Mouse (Mus musculus) liver, adult 2 months (tissue): ENCODE data around the gene Tmc8. TPM values are rescaled to one million over a fixed set of nuclear protein-coding genes. Genes with fewer than 3 reads are reported as not detected.

Source experiments
- DNase-seq: peaks from one replicate; pipeline ENCODE4 v3.0.0-alpha.2; 2011; ENCODE audit warnings: low read depth, low spot score; ENCODE audit errors: extremely low read depth
- H3K27ac ChIP-seq: fragments of 200-500 bp; replicated peaks from 2 replicates; pipeline ENCODE4 v1.5.1; 2012; ENCODE audit warnings: low read depth, mild to moderate bottlenecking, control low read depth, inconsistent platforms, low read length; ENCODE audit not compliant: insufficient read depth
- H3K27me3 ChIP-seq: fragments of 200-500 bp; 2 replicates; pipeline ENCODE4 v1.6.1; 2012; ENCODE audit warnings: mild to moderate bottlenecking, moderate library complexity, low read length, inconsistent platforms; ENCODE audit not compliant: control insufficient read depth, insufficient read depth
- H3K36me3 ChIP-seq: fragments of 200-500 bp; 2 replicates; pipeline ENCODE4 v1.6.1; 2012; ENCODE audit warnings: low read length, inconsistent platforms; ENCODE audit not compliant: control insufficient read depth, insufficient read depth
- H3K4me1 ChIP-seq: fragments of 200-500 bp; 2 replicates; pipeline ENCODE4 v1.6.1; 2011; ENCODE audit warnings: low read length; ENCODE audit not compliant: control insufficient read depth, insufficient read depth
- H3K4me3 ChIP-seq: fragments of 200-500 bp; 2 replicates; pipeline ENCODE4 v1.5.1; 2011; ENCODE audit warnings: low read depth, mild to moderate bottlenecking, control low read depth, low read length, moderate library complexity; ENCODE audit not compliant: insufficient read depth
- H3K79me2 ChIP-seq: fragments of 200-500 bp; 2 replicates; pipeline ENCODE4 v1.6.1; 2012; ENCODE audit warnings: inconsistent platforms, mild to moderate bottlenecking, low read length, moderate library complexity; ENCODE audit not compliant: control insufficient read depth, insufficient read depth
- H3K9ac ChIP-seq: fragments of 200-500 bp; 2 replicates; pipeline ENCODE4 v1.6.1; 2012; ENCODE audit warnings: low read depth, mild to moderate bottlenecking, control low read depth, inconsistent platforms, low read length
- CTCF ChIP-seq: fragments of 200-500 bp; IDR thresholded peaks from 2 replicates; pipeline ENCODE4 v1.5.1; 2011; ENCODE audit warnings: low read depth, low read length, control low read depth
- POLR2A ChIP-seq: fragments of 200-500 bp; IDR thresholded peaks from 2 replicates; pipeline ENCODE4 v1.6.1; 2011; ENCODE audit warnings: low read length, control low read depth; ENCODE audit not compliant: insufficient read depth; ENCODE audit errors: extremely low read depth
- WGBS: fragments of 180-500 bp; shearing (Covaris S2); methylation state at CpG from one replicate; pipeline ENCODE4 v1.1.7; 2018; 5-methylcytosine and 5-hydroxymethylcytosine counted together
- polyA plus RNA-seq: library from polyadenylated mRNA; depleted of rRNA; stranded (reverse); fragments of >200 nt; gene quantifications from 2 replicates; pipeline ENCODE4 v1.2.3, GENCODE M21; 2012; rRNA removed
- total RNA-seq: library from RNA; depleted of rRNA; stranded (reverse); fragments of >200 nt; gene quantifications from 2 replicates; pipeline ENCODE4 v1.2.3, GENCODE M21; 2014; rRNA removed

The Tmc8 gene
- total and polyA plus RNA-seq, 2 experiments: 0.55 to 3.1 TPM

DNA sequence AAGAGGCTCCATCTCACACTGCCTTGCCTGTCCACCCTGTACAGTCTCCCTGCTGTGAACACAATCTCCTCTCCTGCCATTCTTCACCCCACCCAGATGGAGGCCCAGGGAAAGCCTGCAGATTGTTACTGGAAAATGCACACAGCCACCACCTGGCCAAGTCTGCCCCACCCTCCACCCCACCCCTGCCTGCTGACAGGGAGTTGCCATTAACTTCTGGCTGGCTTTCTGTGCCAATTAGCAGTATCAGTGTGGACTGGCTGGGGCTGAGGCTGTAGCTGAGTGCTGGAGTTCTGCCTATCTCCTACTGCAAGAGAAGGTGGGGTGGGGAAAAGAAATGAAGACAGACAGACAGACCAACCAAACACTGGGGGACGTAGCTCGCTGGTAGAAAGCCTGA lies 56.7 kb downstream of the Tmc8 start:
- no peaks in the 10 kb centered on the region for H3K27me3 ChIP-seq
- no peaks in the 10 kb centered on the region for H3K79me2 ChIP-seq
- TF ChIP-seq POLR2A (no peak), CTCF (no peak)
- 90% methylated on average over 2 of the region's 2 CpGs for WGBS
- H3K4me1 ChIP-seq: peaks cover 13% of the 10 kb centered on the region
- H3K9ac ChIP-seq: no peak overlapping the region
- H3K4me3 ChIP-seq: no peak overlapping the region
- no peak overlapping the region for H3K27ac ChIP-seq
- H3K36me3 ChIP-seq: no peaks in the 10 kb centered on the region
- DNase-seq: no peak

DNA sequence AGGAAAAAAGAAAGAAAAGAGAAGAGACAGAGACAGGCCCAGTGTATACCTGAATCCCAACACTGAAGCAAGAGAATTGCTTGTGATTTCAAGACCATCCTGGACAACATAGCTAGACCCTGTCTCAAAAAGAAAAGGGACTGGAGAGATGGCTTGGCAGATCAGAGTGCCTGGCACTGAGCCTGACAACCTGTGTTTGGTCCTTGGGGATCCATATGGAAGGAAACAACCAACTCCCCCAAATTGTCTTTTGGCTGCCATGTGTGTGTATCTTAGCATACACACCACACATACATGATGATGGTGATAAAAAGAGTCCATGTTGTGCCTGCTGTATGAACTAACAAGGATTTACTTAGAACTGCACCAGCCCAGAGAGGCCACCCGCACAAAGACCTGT lies 57.1 kb downstream of the Tmc8 start:
- 91% methylated on average over 1 of the region's 1 CpGs for WGBS
- no peak overlapping the region for H3K27ac ChIP-seq
- H3K4me1 ChIP-seq: peaks cover 9% of the 10 kb centered on the region

GRCm38 (mm10) chr11:117840910-117841309 lies 59.0 kb downstream of the Tmc8 start:
- Histone ChIP-seq H3K79me2 (no peaks in the 10 kb centered on the region), H3K4me3 (no peak overlapping the region), H3K36me3 (no peaks in the 10 kb centered on the region), H3K27ac (no peak overlapping the region), H3K27me3 (no peaks in the 10 kb centered on the region), H3K9ac (no peak overlapping the region), H3K4me1 (peaks cover 5% of the 10 kb centered on the region; the same call in 1 of the 2 replicates)
- WGBS: 74% methylated on average over 1 of the region's 1 CpGs
- no peak for DNase-seq
- TF ChIP-seq CTCF (no peak), POLR2A (no peak)

More for the DNA sequence above, 57.1 kb downstream of the Tmc8 start:
- Histone ChIP-seq H3K4me3 (no peak overlapping the region), H3K27me3 (no peaks in the 10 kb centered on the region), H3K79me2 (no peaks in the 10 kb centered on the region), H3K9ac (no peak overlapping the region), H3K36me3 (no peaks in the 10 kb centered on the region)
- no peak for DNase-seq
- TF ChIP-seq CTCF (no peak), POLR2A (no peak)

Other genes with a start within 250 kb of the Tmc8 start
- 6.3 and 8.3 TPM in 2 replicates for gene Tnrc6c, start 127.8 kb upstream of the Tmc8 start, total RNA-seq
- gene Tnrc6c, start 127.8 kb upstream of the Tmc8 start, polyA plus RNA-seq: 4.1 and 5.7 TPM in 2 replicates
- 5.3 and 8.8 TPM in 2 replicates for gene Tmc6, start 122 bp downstream of the Tmc8 start, total RNA-seq
- gene Tmc6, start 122 bp downstream of the Tmc8 start, polyA plus RNA-seq: 11.8 and 13.5 TPM in 2 replicates
- gene 6030468B19Rik, start 15.6 kb downstream of the Tmc8 start, total RNA-seq: not detected in 2 replicates
- not detected in 2 replicates for gene 6030468B19Rik, start 15.6 kb downstream of the Tmc8 start, polyA plus RNA-seq
- gene Gm20708, start 27.6 kb downstream of the Tmc8 start, total RNA-seq: 0.37 and 0.40 TPM in 2 replicates
- 0.21 and 0.40 TPM in 2 replicates for gene Gm20708, start 27.6 kb downstream of the Tmc8 start, polyA plus RNA-seq
- 37.9 and 54.2 TPM in 2 replicates for gene Syngr2, start 27.6 kb downstream of the Tmc8 start, total RNA-seq
- gene Syngr2, start 27.6 kb downstream of the Tmc8 start, polyA plus RNA-seq: 124 and 152 TPM in 2 replicates
- gene Afmid, start 43.8 kb downstream of the Tmc8 start, total RNA-seq: 119 and 136 TPM in 2 replicates
- gene Afmid, start 43.8 kb downstream of the Tmc8 start, polyA plus RNA-seq: 117 and 144 TPM in 2 replicates
- 56.9 and 65.1 TPM in 2 replicates for gene Tk1, start 44.0 kb downstream of the Tmc8 start, total RNA-seq
- 45.6 and 69.7 TPM in 2 replicates for gene Tk1, start 44.0 kb downstream of the Tmc8 start, polyA plus RNA-seq
- gene Birc5, start 67.2 kb downstream of the Tmc8 start, total RNA-seq: 0.65 and 2.0 TPM in 2 replicates
- 0.82 and 0.92 TPM in 2 replicates for gene Birc5, start 67.2 kb downstream of the Tmc8 start, polyA plus RNA-seq
- not detected in 2 replicates for gene Tmem235, start 78.7 kb downstream of the Tmc8 start, total RNA-seq
- not detected in 2 replicates for gene Tmem235, start 78.7 kb downstream of the Tmc8 start, polyA plus RNA-seq
- 6.1 and 7.4 TPM in 2 replicates for gene Tha1, start 91.4 kb downstream of the Tmc8 start, total RNA-seq
- gene Tha1, start 91.4 kb downstream of the Tmc8 start, polyA plus RNA-seq: 10.0 and 11.4 TPM in 2 replicates
- gene Socs3, start 188.0 kb downstream of the Tmc8 start, total RNA-seq: 2.0 and 2.4 TPM in 2 replicates
- 4.0 and 7.5 TPM in 2 replicates for gene Socs3, start 188.0 kb downstream of the Tmc8 start, polyA plus RNA-seq
- 4.7 and 5.0 TPM in 2 replicates for gene Pgs1, start 204.2 kb downstream of the Tmc8 start, total RNA-seq
- 17.8 and 22.1 TPM in 2 replicates for gene Pgs1, start 204.2 kb downstream of the Tmc8 start, polyA plus RNA-seq